Mouse (Mus musculus) CH12.LX (cell line): ENCODE measurements around the gene Nktr.
A peak's percentile ranks its signal among the peaks of the same experiment; 100 is the strongest.

ENCODE experiments used
- CHD2 ChIP-seq: IDR thresholded peaks from 2 replicates; pipeline ENCODE4 v1.6.1; 2011; ENCODE audit warnings: low read length, improper control_type of control experiment
- CTCF ChIP-seq, 2 experiments: IDR thresholded peaks in 1 of 2; conservative IDR thresholded peaks in 1 of 2; 2 replicates each; pipeline ENCODE4 v1.5.1; 2011 to 2012; ENCODE audit warnings: low read depth in 2 of 2, low read length in 2 of 2, improper control_type of control experiment in 1 of 2, inconsistent platforms in 1 of 2, mild to moderate bottlenecking in 1 of 2, moderate library complexity in 1 of 2
- EP300 ChIP-seq: IDR thresholded peaks from 2 replicates; pipeline ENCODE4 v1.6.1; 2011; ENCODE audit warnings: low read length, improper control_type of control experiment
- IRF4 ChIP-seq: IDR thresholded peaks from 2 replicates; pipeline ENCODE4 v1.6.1; 2014; ENCODE audit warnings: low read depth, mild to moderate bottlenecking, inconsistent platforms, low read length, improper control_type of control experiment
- POLR2A ChIP-seq: IDR thresholded peaks from 2 replicates; pipeline ENCODE4 v1.6.1; 2011; ENCODE audit warnings: low read depth, mild to moderate bottlenecking, improper control_type of control experiment, low read length
- RAD21 ChIP-seq: IDR thresholded peaks from 2 replicates; pipeline ENCODE4 v1.6.1; 2011; ENCODE audit warnings: low read depth, mild to moderate bottlenecking, low read length, improper control_type of control experiment, moderate library complexity
- SIN3A ChIP-seq: IDR thresholded peaks from 2 replicates; pipeline ENCODE4 v1.6.1; 2012; ENCODE audit warnings: low read length, improper control_type of control experiment, inconsistent platforms
- ZC3H11A ChIP-seq: IDR thresholded peaks from 2 replicates; pipeline ENCODE4 v1.6.1; 2012; ENCODE audit warnings: low read depth, mild to moderate bottlenecking, inconsistent platforms, low read length, improper control_type of control experiment
- ZNF384 ChIP-seq: IDR thresholded peaks from 2 replicates; pipeline ENCODE4 v1.6.1; 2012; ENCODE audit warnings: low read depth, low read length, improper control_type of control experiment, inconsistent platforms

- peak; percentile 41 for TF ChIP-seq RAD21
- no peak for TF ChIP-seq POLR2A
- TF ChIP-seq CHD2, result no peak
- TF ChIP-seq CTCF (conservative IDR thresholded peaks at IDR 0.05 in 1 of 2, IDR thresholded peaks at IDR 0.05 in 1 of 2; ENCODE audit: low read depth in 2 of 2, low read length in 2 of 2), result peak; percentile 70 to 74
- TF ChIP-seq IRF4, result no peak
- no peak for TF ChIP-seq ZNF384
- TF ChIP-seq SIN3A, result no peak
- no peak for TF ChIP-seq ZC3H11A
- TF ChIP-seq EP300, result no peak
These were observed 47.7 kb upstream of the Nktr start for GRCm38 (mm10) chr9:121671300-121671699.
